Mouse (Mus musculus) adrenal gland (tissue): ENCODE measurements at regions not wholly inside any gene's neighbourhood (a gene's known extent, or its start where the extent isn't known, plus 50 kb on each side); places are given as distances from the start of the nearest gene placed in this dataset.

Experiments
- intact Hi-C: fragments of 180-260 bp; cut with DNase I; formaldehyde crosslinking; loops from one replicate; pipeline ENCODE4 v1.15.1; 2025

GRCm38 (mm10) chr6:102913776-102914175, 340.9 kb upstream of the Cntn3 start:
- intact Hi-C loops = no loop called here

DNA sequence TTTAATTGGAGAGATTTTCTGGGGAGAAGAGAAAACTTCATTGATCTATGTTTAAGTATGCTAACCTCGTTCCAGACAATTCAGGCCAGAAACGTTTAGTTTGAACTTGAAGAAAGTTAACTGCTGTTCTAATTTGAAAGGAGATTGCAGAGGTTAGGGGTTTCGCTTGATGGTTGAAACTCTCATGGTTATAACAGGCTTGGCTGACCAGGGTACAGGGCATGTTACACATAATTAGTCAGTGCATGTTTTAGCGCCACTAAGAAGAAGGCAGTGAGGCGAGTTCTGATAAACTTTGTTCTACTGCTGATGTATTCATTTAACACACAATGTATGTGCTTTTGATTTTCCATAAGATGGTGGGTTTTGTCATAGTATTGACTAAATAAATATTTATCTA, 331.1 kb upstream of the Cntn3 start:
- intact Hi-C loops = no loop called here

DNA sequence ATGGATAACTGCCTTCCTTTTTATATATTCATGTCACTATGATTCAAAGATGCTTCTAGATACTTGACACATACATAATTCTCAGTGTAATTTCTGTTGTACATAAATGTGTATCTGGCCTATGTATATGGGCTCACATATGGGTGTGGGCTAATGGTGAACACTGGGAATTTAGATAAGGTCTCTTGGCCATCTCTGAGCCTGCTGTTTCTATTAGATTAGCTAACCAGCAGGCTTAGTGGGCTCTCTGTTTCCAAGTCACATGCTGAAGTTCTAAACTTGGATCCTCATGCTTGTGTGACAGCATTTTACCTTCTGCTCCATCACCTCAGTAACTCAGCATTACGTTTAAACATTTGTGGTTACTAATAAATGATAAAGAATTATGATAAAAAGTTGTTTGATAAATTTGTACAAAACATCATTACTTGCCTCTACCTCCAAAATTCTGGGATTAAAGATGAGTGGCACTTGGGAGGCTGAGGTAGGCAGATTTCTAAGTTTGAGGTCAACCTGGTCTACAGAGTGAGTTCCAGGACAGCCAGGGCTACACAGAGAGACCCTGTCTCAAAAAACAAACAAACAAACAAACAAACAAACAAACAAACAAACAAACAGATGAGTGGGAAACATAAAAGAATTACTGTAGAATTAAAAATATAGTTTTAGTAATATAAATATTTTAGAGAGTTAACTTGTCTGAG, 327.7 kb upstream of the Cntn3 start:
- intact Hi-C loops = no loop called here

GRCm38 (mm10) chr6:102868404-102868803, 295.5 kb upstream of the Cntn3 start:
- intact Hi-C loops = no loop called here

GRCm38 (mm10) chr6:102844507-102844906, 271.6 kb upstream of the Cntn3 start:
- intact Hi-C loops = loop anchor here (5.0 kb wide), 1 partner anchor 358 kb away; no protein-coding TSS in a partner anchor

GRCm38 (mm10) chr6:102833151-102833550, 260.2 kb upstream of the Cntn3 start:
- intact Hi-C loops = no loop called here
